Comparison of ENCODE assay signal across 9 mouse cellular contexts in the genomic region with DNA sequence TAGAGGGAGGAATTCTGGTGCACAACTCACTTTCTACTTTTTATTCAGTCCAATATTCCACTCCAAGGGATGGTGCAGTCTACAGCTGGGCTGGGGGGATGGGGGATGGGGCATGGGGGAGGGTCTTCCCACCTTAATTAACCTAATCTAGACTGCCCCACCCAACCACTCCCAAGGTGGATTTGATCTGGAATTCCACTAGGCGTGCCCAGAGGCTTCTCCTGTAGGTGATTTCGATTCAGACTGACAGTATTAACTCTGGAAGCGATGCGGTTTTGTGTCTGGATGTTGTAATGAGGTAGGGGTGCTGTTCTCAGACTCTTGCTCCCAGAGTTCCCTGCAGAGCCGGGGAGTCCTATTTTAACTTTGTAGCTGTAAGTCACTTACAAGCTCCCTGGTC. TPM values are rescaled to one million over a fixed set of nuclear protein-coding genes. Genes with fewer than 3 reads are reported as not detected.
DNase-seq lines count a peak whose midpoint lies in the region; ATAC-seq lines count a peak whose summit lies in the region.
"Had no signal": no experiment of that assay in that cellular context is flagged by ENCODE, and none has a peak within 500 bp of the region (broad histone marks: within the 10 kb centered on the region; RNA-seq: fewer than 3 reads in every experiment).

No protein-coding gene starts in this region.

- H3K9ac ChIP-seq in heart, embryonic 15.5 days: no peak overlapping the region
- H3K9ac ChIP-seq in midbrain, embryonic 16.5 days (ENCODE audit: low read depth, low read length): peak overlapping the region; percentile 45; the same call in 1 of the 2 replicates
- H3K9ac ChIP-seq: liver, postnatal 0 days had no signal

- peaks cover 51% of the 10 kb centered on the region for H3K27me3 ChIP-seq in heart, embryonic 15.5 days
- peaks cover 35% of the 10 kb centered on the region for H3K27me3 ChIP-seq in embryonic facial prominence, embryonic 10.5 days (replicated peaks; ENCODE audit: low read depth, poor library complexity, severe bottlenecking)
- peaks cover 28% of the 10 kb centered on the region for H3K27me3 ChIP-seq in hindbrain, embryonic 10.5 days (ENCODE audit: insufficient read depth, poor library complexity, severe bottlenecking)
- H3K27me3 ChIP-seq in midbrain, embryonic 16.5 days (ENCODE audit: control insufficient read depth, insufficient read depth, low read depth, low read length): peaks cover 5% of the 10 kb centered on the region

- no peak overlapping the region for H3K4me3 ChIP-seq in heart, embryonic 15.5 days
- H3K4me3 ChIP-seq in embryonic facial prominence, embryonic 10.5 days: peak overlapping the region; percentile 41
- H3K4me3 ChIP-seq in hindbrain, embryonic 10.5 days: peak overlapping the region; percentile 35; the same call in 1 of the 2 replicates
- peak overlapping the region; percentile 32; the same call in 1 of the 2 replicates for H3K4me3 ChIP-seq in midbrain, embryonic 16.5 days (ENCODE audit: low read depth, low read length)

- peaks cover 3% of the 10 kb centered on the region; the same call in 1 of the 2 replicates for H3K4me1 ChIP-seq in heart, embryonic 15.5 days (replicated peaks)
- H3K4me1 ChIP-seq in embryonic facial prominence, embryonic 10.5 days: peaks cover 5% of the 10 kb centered on the region
- H3K4me1 ChIP-seq in hindbrain, embryonic 10.5 days (replicated peaks): peaks cover 32% of the 10 kb centered on the region
- no peaks in the 10 kb centered on the region; the same call in 1 of the 2 replicates for H3K4me1 ChIP-seq in midbrain, embryonic 16.5 days (ENCODE audit: control insufficient read depth, insufficient read depth, low read length)

- 47% methylated on average over 5 of the region's 5 CpGs for WGBS in heart, embryonic 15.5 days
- 59% methylated on average over 5 of the region's 5 CpGs for WGBS in embryonic facial prominence, embryonic 10.5 days
- WGBS in hindbrain, embryonic 10.5 days: 59% methylated on average over 5 of the region's 5 CpGs
- 52% methylated on average over 5 of the region's 5 CpGs for WGBS in midbrain, embryonic 16.5 days

- ATAC-seq in heart, embryonic 15.5 days (replicated peaks; ENCODE audit: insufficient number of reproducible peaks, insufficient read depth, low FRiP score, low read depth): no peak; the same call in 1 of the 2 replicates
- ATAC-seq in midbrain, embryonic 16.5 days: no peak

- H3K36me3 ChIP-seq in heart, embryonic 15.5 days: no peaks in the 10 kb centered on the region
- no peaks in the 10 kb centered on the region for H3K36me3 ChIP-seq in embryonic facial prominence, embryonic 10.5 days (replicated peaks)
- no peaks in the 10 kb centered on the region for H3K36me3 ChIP-seq in hindbrain, embryonic 10.5 days
- no peaks in the 10 kb centered on the region for H3K36me3 ChIP-seq in midbrain, embryonic 16.5 days (ENCODE audit: control insufficient read depth, insufficient read depth, low read length)

- no peak for DNase-seq in heart, adult 8-10 months (ENCODE audit: low spot score)
- DNase-seq in embryonic facial prominence, embryonic 10.5 days (ENCODE audit: low spot score): no peak
- DNase-seq in hindbrain, embryonic 10.5 days (ENCODE audit: low spot score): no peak
- DNase-seq in cerebellum, adult 8-10 months: no peak
- no peak for DNase-seq in right cerebral cortex, postnatal 10 days (ENCODE audit: low spot score in 2 of 2)
- DNase-seq in layer of hippocampus, adult 18-20 months (ENCODE audit: low spot score in 2 of 2): no peak

- no peaks in the 10 kb centered on the region for H3K9me3 ChIP-seq in heart, embryonic 15.5 days (replicated peaks)
- no peaks in the 10 kb centered on the region for H3K9me3 ChIP-seq in embryonic facial prominence, embryonic 10.5 days
- H3K9me3 ChIP-seq in hindbrain, embryonic 10.5 days: no peaks in the 10 kb centered on the region
- H3K9me3 ChIP-seq in midbrain, embryonic 16.5 days (replicated peaks; ENCODE audit: control insufficient read depth, low read length, poor library complexity, severe bottlenecking): no peaks in the 10 kb centered on the region

- H3K27ac ChIP-seq in heart, embryonic 15.5 days: no peak overlapping the region
- no peak overlapping the region for H3K27ac ChIP-seq in embryonic facial prominence, embryonic 10.5 days (replicated peaks)
- H3K27ac ChIP-seq in hindbrain, embryonic 10.5 days: no peak overlapping the region
- H3K27ac ChIP-seq in midbrain, embryonic 16.5 days (ENCODE audit: low read length): no peak overlapping the region

- H3K4me2 ChIP-seq in heart, embryonic 15.5 days: peak overlapping the region; percentile 54
- peak overlapping the region; percentile 64 for H3K4me2 ChIP-seq in midbrain, embryonic 16.5 days (ENCODE audit: low read length)

RNA-seq across cellular contexts. Expression of a gene that starts 30.1 kb away (rescaled TPM):
- 0.06 TPM in 1 of 2 replicates, not detected in the other for polyA plus RNA-seq in heart, embryonic 15.5 days (2015; fragmentation: Nextera tagmentation; extraction: Ambion mirVana)
- total RNA-seq in heart, adult 8-10 months (2022): not detected
- polyA plus RNA-seq in embryonic facial prominence, embryonic 10.5 days (2016; fragmentation: Nextera tagmentation; extraction: Ambion mirVana): 0.11 and 0.15 TPM in 2 replicates
- polyA plus RNA-seq in hindbrain, embryonic 10.5 days (2016; fragmentation: Nextera tagmentation; extraction: Ambion mirVana): 0.16 and 0.22 TPM in 2 replicates
- polyA plus RNA-seq in midbrain, embryonic 16.5 days (2015; fragmentation: Nextera tagmentation; extraction: Ambion mirVana): 0.08 TPM in 1 of 2 replicates, not detected in the other
- not detected for total RNA-seq in layer of hippocampus, adult 18-20 months (2021)
- polyA plus RNA-seq: liver, postnatal 0 days had no signal

RNA-seq across cellular contexts. Expression of a gene that starts 32.4 kb away (rescaled TPM):
- 40.2 and 44.9 TPM in 2 replicates for polyA plus RNA-seq in heart, embryonic 15.5 days (2015; fragmentation: Nextera tagmentation; extraction: Ambion mirVana)
- 10 to 100 TPM; 36.3 to 55.0 (median 43.5) TPM for total RNA-seq in heart, adult 8-10 months (2022)
- 1.8 and 2.5 TPM in 2 replicates for polyA plus RNA-seq in embryonic facial prominence, embryonic 10.5 days (2016; fragmentation: Nextera tagmentation; extraction: Ambion mirVana)
- polyA plus RNA-seq in hindbrain, embryonic 10.5 days (2016; fragmentation: Nextera tagmentation; extraction: Ambion mirVana): 2.5 and 3.0 TPM in 2 replicates
- 1.2 and 1.3 TPM in 2 replicates for polyA plus RNA-seq in midbrain, embryonic 16.5 days (2015; fragmentation: Nextera tagmentation; extraction: Ambion mirVana)
- total RNA-seq in layer of hippocampus, adult 18-20 months (2021): under 1 TPM; 0.08 to 0.15 TPM

Comparison
In these comparisons a context has a peak if more than half of its experiments do, and no peak if none do; other contexts are left out.
1. RNA of a gene that starts 32.4 kb away (polyA plus RNA-seq): 40.2 to 44.9 TPM in heart, embryonic 15.5 days; 2.5 to 3.0 TPM in hindbrain, embryonic 10.5 days, 1.8 to 2.5 TPM in embryonic facial prominence, embryonic 10.5 days and 1.2 to 1.3 TPM in midbrain, embryonic 16.5 days; every median in the first group is over 10 times any median in the second.